8 mouse cellular contexts compared by ENCODE assay signal in genomic region chr11:120720450-120720849, GRCm38 (mm10). TPM values are rescaled to one million over a fixed set of nuclear protein-coding genes. Genes with fewer than 3 reads are reported as not detected.
DNase-seq lines count a peak whose midpoint lies in the region; ATAC-seq lines count a peak whose summit lies in the region.

No protein-coding gene starts in this region.

- ATAC-seq in hindbrain, embryonic 13.5 days (ENCODE audit: low FRiP score): 0 out of 2 replicates have a peak, but pooled peaks have one; percentile 8

- DNase-seq in MN1 (ENCODE audit: low spot score): peak; percentile 80
- peak; percentile 91 for DNase-seq in cerebellum, adult 9-11 months
- peak; percentile 78 to 89 for DNase-seq in frontal cortex, postnatal 14 days (ENCODE audit: low spot score in 2 of 2)
- DNase-seq in layer of hippocampus, postnatal 14 days (ENCODE audit: low spot score in 2 of 2): peak; percentile 91 to 94
- peak; percentile 92 for DNase-seq in lung, postnatal 25 days (ENCODE audit: low spot score)
- peak; percentile 95 for DNase-seq in retina, embryonic 14.5 days (ENCODE audit: low spot score)
- peak; percentile 89 to 91 for DNase-seq in thymus, postnatal 36 days

- H3K4me1 ChIP-seq in hindbrain, embryonic 13.5 days (replicated peaks): peaks cover 33% of the 10 kb centered on the region

- H3K9ac ChIP-seq in hindbrain, embryonic 13.5 days: peak overlapping the region; percentile 96

- H3K9me3 ChIP-seq in hindbrain, embryonic 13.5 days: no peaks in the 10 kb centered on the region

- H3K27me3 ChIP-seq in hindbrain, embryonic 13.5 days: peaks cover 19% of the 10 kb centered on the region

- peaks cover 52% of the 10 kb centered on the region for H3K36me3 ChIP-seq in hindbrain, embryonic 13.5 days

- H3K4me3 ChIP-seq in hindbrain, embryonic 13.5 days: peak overlapping the region; percentile 67

- H3K27ac ChIP-seq in hindbrain, embryonic 13.5 days: peak overlapping the region; percentile 71

- WGBS in hindbrain, embryonic 13.5 days: 12% methylated on average over 17 of the region's 17 CpGs

- peak overlapping the region; percentile 89 for H3K4me2 ChIP-seq in hindbrain, embryonic 13.5 days

RNA-seq across cellular contexts. Expression of gene Rac3, which starts 0.8 kb away (rescaled TPM):
- polyA plus RNA-seq in hindbrain, embryonic 13.5 days (2015; fragmentation: Nextera tagmentation; extraction: Ambion mirVana): 272 and 278 TPM in 2 replicates
- total RNA-seq in layer of hippocampus, postnatal 14 days (2021): 10 to 100 TPM; 83.9 to 98.6 TPM

RNA-seq across cellular contexts. Expression of gene Dcxr, which starts 6.6 kb away (rescaled TPM):
- 9.7 and 12.1 TPM in 2 replicates for polyA plus RNA-seq in hindbrain, embryonic 13.5 days (2015; fragmentation: Nextera tagmentation; extraction: Ambion mirVana)
- total RNA-seq in layer of hippocampus, postnatal 14 days (2021): 10 to 100 TPM; 10.4 to 12.0 TPM

RNA-seq across cellular contexts. Expression of gene Lrrc45, which starts 6.7 kb away (rescaled TPM):
- 67.9 and 73.1 TPM in 2 replicates for polyA plus RNA-seq in hindbrain, embryonic 13.5 days (2015; fragmentation: Nextera tagmentation; extraction: Ambion mirVana)
- total RNA-seq in layer of hippocampus, postnatal 14 days (2021): 10 to 100 TPM; 56.0 to 58.2 TPM

RNA-seq across cellular contexts. Expression of gene Cenpx, which starts 6.9 kb away (rescaled TPM):
- polyA plus RNA-seq in hindbrain, embryonic 13.5 days (2015; fragmentation: Nextera tagmentation; extraction: Ambion mirVana): 103 and 113 TPM in 2 replicates
- total RNA-seq in layer of hippocampus, postnatal 14 days (2021): 10 to 100 TPM; 26.8 to 28.9 TPM

RNA-seq across cellular contexts. Expression of gene Cbr2, which starts 11.5 kb away (rescaled TPM):
- 0.49 TPM in 1 of 2 replicates, not detected in the other for polyA plus RNA-seq in hindbrain, embryonic 13.5 days (2015; fragmentation: Nextera tagmentation; extraction: Ambion mirVana)
- 1 to 10 TPM; 2.1 to 2.2 TPM for total RNA-seq in layer of hippocampus, postnatal 14 days (2021)

Comparison
In these comparisons a context has a peak if more than half of its experiments do, and no peak if none do; other contexts are left out.
1. Peak in every context shown above with its lines: DNase-seq, ATAC-seq, H3K4me3 ChIP-seq and H3K27ac ChIP-seq.